ENCODE assay signal across 13 mouse cellular contexts in the genomic region with DNA sequence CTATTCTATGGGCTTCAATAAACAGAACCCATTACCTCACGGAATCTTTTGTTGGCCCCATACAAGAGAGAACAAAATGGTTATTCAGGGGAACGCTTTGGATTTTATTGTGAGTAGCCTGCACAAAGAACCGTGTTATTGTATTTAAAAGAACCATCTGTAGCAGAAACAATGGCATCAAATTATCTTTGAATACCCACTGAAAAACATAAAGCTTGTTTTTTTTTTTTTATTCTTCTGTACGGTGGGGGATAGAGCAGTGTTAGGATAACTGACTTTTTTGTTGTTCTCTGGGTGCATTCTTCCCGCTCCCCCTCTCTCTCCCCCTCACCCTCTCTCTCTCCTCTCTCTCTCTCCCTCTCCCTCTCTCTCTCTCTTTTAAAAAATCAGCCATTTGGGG. TPM values are rescaled to one million over a fixed set of nuclear protein-coding genes. Genes with fewer than 3 reads are reported as not detected.
DNase-seq lines count a peak whose midpoint lies in the region; ATAC-seq and TF ChIP-seq lines count a peak whose summit lies in the region.
"Had no signal": no experiment of that assay in that cellular context is flagged by ENCODE, and none has a peak within 500 bp of the region (broad histone marks: within the 10 kb centered on the region; RNA-seq: fewer than 3 reads in every experiment).

No protein-coding gene starts in this region.

- ATAC-seq in hindbrain, embryonic 14.5 days (ENCODE audit: low FRiP score) = no peak
- no peak for ATAC-seq in neural tube, embryonic 12.5 days (ENCODE audit: low FRiP score, low read depth)
- no peak for ATAC-seq in erythroid progenitor cell, adult 5-6 weeks (replicated peaks; ENCODE audit: low FRiP score, poor library complexity, severe bottlenecking)

- H3K36me3 ChIP-seq in forebrain, embryonic 10.5 days (replicated peaks) = no peaks in the 10 kb centered on the region
- no peaks in the 10 kb centered on the region for H3K36me3 ChIP-seq in hindbrain, embryonic 14.5 days (replicated peaks; ENCODE audit: control insufficient read depth, insufficient read depth)
- no peaks in the 10 kb centered on the region for H3K36me3 ChIP-seq in neural tube, embryonic 12.5 days

- no peak for TF ChIP-seq CTCF in lung, adult 2 months (IDR thresholded peaks at IDR 0.05; ENCODE audit: insufficient read depth, low read length)

- peaks cover 69% of the 10 kb centered on the region for H3K4me1 ChIP-seq in forebrain, embryonic 10.5 days
- H3K4me1 ChIP-seq in hindbrain, embryonic 14.5 days (replicated peaks; ENCODE audit: control insufficient read depth, insufficient read depth, low read length) = peaks cover 10% of the 10 kb centered on the region; the same call in 1 of the 2 replicates
- peaks cover 37% of the 10 kb centered on the region for H3K4me1 ChIP-seq in neural tube, embryonic 12.5 days
- H3K4me1 ChIP-seq in lung, adult 2 months (ENCODE audit: control insufficient read depth, insufficient read depth, low read length) = no peaks in the 10 kb centered on the region

- peak overlapping the region; percentile 92 for H3K27ac ChIP-seq in forebrain, embryonic 10.5 days
- peak overlapping the region; percentile 53 for H3K27ac ChIP-seq in hindbrain, embryonic 14.5 days
- H3K27ac ChIP-seq in neural tube, embryonic 12.5 days = no peak overlapping the region
- H3K27ac ChIP-seq: liver, embryonic 14.5 days; macrophage had no signal

- H3K9me3 ChIP-seq in forebrain, embryonic 10.5 days = no peaks in the 10 kb centered on the region
- no peaks in the 10 kb centered on the region for H3K9me3 ChIP-seq in hindbrain, embryonic 14.5 days (ENCODE audit: control insufficient read depth, low read length)
- no peaks in the 10 kb centered on the region for H3K9me3 ChIP-seq in neural tube, embryonic 12.5 days

- WGBS in forebrain, embryonic 10.5 days = 8% methylated on average over 5 of the region's 5 CpGs
- WGBS in hindbrain, embryonic 14.5 days = 8% methylated on average over 5 of the region's 5 CpGs
- WGBS in neural tube, embryonic 12.5 days = 7% methylated on average over 5 of the region's 5 CpGs
- 35% methylated on average over 5 of the region's 5 CpGs for WGBS in lung, adult 2 months

- H3K4me2 ChIP-seq in hindbrain, embryonic 14.5 days (replicated peaks) = peak overlapping the region; percentile 47
- H3K4me2 ChIP-seq in neural tube, embryonic 12.5 days (replicated peaks) = peak overlapping the region; percentile 70

- H3K27me3 ChIP-seq in forebrain, embryonic 10.5 days (ENCODE audit: poor library complexity, severe bottlenecking) = peaks cover 76% of the 10 kb centered on the region
- peaks cover 29% of the 10 kb centered on the region for H3K27me3 ChIP-seq in hindbrain, embryonic 14.5 days (ENCODE audit: control insufficient read depth, insufficient read depth, low read length)
- peaks cover 18% of the 10 kb centered on the region for H3K27me3 ChIP-seq in neural tube, embryonic 12.5 days (replicated peaks)

- peak overlapping the region; percentile 26 for H3K9ac ChIP-seq in hindbrain, embryonic 14.5 days
- H3K9ac ChIP-seq in neural tube, embryonic 12.5 days = peak overlapping the region; percentile 38; the same call in 1 of the 2 replicates
- H3K9ac ChIP-seq: liver, embryonic 14.5 days had no signal

- TF ChIP-seq POLR2A in lung, adult 2 months (IDR thresholded peaks at IDR 0.05; ENCODE audit: borderline replicate concordance, extremely low read depth, low read depth, low read length) = no peak

- peak overlapping the region; percentile 57 for H3K4me3 ChIP-seq in forebrain, embryonic 10.5 days
- H3K4me3 ChIP-seq in hindbrain, embryonic 14.5 days (replicated peaks; ENCODE audit: low read length) = peak overlapping the region; percentile 12; the same call in 1 of the 2 replicates
- peak overlapping the region; percentile 2; the same call in 1 of the 2 replicates for H3K4me3 ChIP-seq in neural tube, embryonic 12.5 days
- H3K4me3 ChIP-seq in lung, adult 2 months (replicated peaks; ENCODE audit: extremely low read depth, low read depth, low read length) = no peak overlapping the region
- H3K4me3 ChIP-seq: erythroblast, embryonic 14.5 days had no signal

- peak; percentile 32 for DNase-seq in embryo, embryonic 10.5 days (ENCODE audit: low spot score)
- no peak for DNase-seq in embryo, embryonic 10 days (ENCODE audit: low spot score)
- DNase-seq in forebrain, embryonic 10.5 days (ENCODE audit: extremely low spot score, low spot score) = no peak
- DNase-seq in hindbrain, embryonic 14.5 days (ENCODE audit: low spot score) = no peak
- DNase-seq in right cerebral cortex, postnatal 10 days (ENCODE audit: low spot score in 2 of 2) = no peak
- DNase-seq in lung, adult 2 months = no peak
- DNase-seq: kidney, adult 2 months; right cerebral cortex, postnatal 4 days had no signal

RNA-seq across cellular contexts. Expression of a gene that starts 12.3 kb away (rescaled TPM):
- polyA plus RNA-seq in forebrain, embryonic 10.5 days (2016; fragmentation: Nextera tagmentation; extraction: Ambion mirVana) = 29.2 and 29.3 TPM in 2 replicates
- polyA plus RNA-seq in hindbrain, embryonic 14.5 days (2014; fragmentation: Nextera tagmentation; extraction: Ambion mirVana) = 18.0 and 19.8 TPM in 2 replicates
- 48.0 and 49.7 TPM in 2 replicates for polyA plus RNA-seq in neural tube, embryonic 12.5 days (2016; fragmentation: Nextera tagmentation; extraction: Ambion mirVana)
- total RNA-seq in erythroid progenitor cell, adult 5-6 weeks (2015; ENCODE audit: low replicate concordance) = not detected in 2 replicates
- total RNA-seq in erythroid progenitor cell, adult 5-6 weeks (2017; ENCODE audit: low replicate concordance) = not detected in 2 replicates
- 14.2 and 16.0 TPM in 2 replicates for polyA plus RNA-seq in lung, adult 2 months (2012; rRNA removed)
- polyA plus RNA-seq: erythroblast, embryonic 14.5 days; macrophage had no signal
